Mouse (Mus musculus): Measurements from ENCODE around the gene Scrn1.

Scrn1 gene

DNA sequence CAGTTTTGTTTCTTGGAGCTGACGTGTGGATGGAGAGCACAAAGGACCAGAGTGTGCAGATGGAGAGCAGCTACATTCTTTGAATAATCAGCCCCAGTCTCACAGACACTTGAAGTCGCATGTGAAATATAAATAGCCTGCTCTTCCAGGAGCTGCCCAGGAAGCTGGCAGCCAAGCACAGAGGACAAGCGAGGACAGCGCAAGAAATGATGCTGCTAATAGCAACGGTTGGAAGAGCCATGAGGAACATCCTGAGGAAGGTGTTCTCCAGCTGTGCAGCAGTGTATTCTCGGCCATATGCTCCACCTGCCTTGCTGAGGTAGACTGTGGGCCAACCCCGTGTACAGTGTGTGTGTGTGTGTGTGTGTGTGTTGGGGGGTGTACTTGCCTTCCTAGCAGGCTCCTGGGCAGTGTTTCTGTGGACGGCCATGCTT is 35.2 kb downstream of the Scrn1 start:
- peak; percentile 93 for DNase-seq (ENCODE audit: low read depth, low spot score)

DNA sequence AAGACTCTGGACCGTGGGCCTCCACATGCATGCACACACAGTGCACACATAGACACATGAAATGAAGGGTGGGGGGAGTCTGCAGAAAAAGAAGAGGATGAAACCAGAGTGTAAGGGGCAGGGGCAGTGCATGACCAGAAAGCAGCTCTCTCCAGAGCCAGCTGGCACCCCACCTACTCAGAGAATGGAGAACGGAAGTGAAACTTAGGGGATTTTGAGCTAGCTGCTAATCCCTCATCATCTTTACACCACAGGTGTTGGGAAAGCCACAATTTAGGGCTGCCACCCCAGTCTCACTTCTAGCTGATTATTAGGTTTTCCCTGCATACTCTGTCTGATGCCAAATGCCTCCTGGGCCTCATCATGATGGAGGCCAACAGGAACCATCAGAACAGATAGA is 36.1 kb downstream of the Scrn1 start:
- DNase-seq (ENCODE audit: low read depth, low spot score) = no peak

DNA sequence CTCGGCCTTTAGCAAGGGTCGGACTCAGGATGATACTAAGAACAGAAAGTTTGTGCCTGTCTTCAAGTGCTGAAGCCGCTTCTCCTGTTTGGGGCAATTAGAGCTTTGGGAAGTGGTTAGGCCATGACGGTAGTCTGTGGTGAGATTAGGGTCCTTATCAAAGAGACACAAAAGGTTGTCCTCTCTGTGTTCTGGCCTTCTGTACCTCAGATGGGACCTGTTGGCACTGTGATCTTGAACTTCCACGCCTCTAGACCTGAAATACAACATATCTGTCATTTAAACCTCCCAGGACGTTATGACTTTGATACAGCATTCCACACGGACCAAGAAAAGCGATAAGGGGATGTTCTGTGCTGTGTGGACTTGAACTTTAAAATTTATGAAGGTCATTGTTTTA is 37.6 kb downstream of the Scrn1 start:
- DNase-seq (ENCODE audit: low read depth, low spot score) = no peak

DNA sequence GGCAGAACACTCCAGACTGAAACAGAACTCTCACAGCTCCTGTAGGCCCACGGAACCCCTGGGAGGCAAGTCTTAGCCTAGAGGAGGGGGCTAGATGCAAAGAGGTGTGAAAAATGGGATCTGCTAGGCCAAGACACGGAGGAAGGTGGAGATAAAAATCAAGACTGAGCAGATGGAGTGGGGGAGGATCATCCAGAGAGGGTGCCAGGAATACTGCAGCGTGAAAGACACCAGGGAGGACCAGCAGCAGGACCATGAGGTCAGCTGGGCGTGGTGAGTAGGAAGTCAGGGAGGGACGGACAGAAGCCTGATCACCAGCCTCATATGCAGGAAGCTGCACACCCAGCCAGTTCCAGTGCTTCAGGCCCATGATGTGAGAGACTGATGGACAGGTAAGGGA is 47.5 kb downstream of the Scrn1 start:
- peak; percentile 93 for DNase-seq (ENCODE audit: low read depth, low spot score)

DNA sequence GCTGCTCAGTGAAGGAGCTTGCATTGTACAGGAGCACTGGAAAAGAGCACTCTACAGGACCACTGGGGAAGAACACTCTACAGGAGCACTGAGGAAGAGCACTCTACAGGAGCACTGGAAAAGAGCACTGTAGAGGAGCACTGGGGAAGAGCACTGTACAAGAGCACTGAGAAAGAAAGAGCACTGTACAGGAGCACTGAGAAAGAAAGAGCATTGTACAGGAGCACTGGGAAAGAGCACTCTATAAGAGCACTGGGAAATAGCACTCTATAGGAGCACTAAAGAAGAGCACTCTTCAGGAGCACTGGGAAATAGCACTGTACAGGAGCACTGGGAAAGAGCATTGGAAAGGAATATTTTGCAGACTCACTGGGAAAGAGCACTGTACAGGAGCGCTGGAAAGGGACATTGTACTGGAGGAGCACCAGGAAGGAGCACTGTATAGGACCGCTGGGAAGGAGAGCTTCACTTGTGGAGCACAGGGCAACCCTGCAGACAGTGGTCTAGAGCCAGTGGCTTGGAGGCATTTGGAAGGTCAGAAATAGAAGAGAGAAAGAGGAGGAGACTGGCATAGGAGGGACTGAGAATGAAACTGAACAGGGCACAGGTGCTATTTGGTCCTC is 49.7 kb downstream of the Scrn1 start:
- no peak for DNase-seq (ENCODE audit: low read depth, low spot score)

DNA sequence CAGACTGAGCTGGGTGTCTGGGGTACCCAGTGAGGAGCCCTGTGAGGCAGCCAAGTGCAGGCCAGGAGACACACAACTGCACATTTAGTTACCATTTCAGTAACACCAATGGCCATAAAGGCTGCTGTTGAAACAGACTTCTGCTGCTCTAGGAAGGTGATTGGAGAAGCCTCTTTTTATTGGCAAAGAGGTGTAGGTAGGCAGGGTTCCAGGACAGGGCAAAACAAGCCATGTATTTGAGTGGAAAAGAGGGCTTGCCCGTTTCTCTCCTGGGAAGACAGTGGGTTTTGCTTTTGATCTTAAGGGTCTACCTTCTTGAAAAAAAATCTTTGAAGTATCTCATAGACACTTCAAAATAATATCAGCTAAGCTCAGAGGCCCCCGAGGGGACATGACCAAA is 54.0 kb downstream of the Scrn1 start:
- DNase-seq (ENCODE audit: low read depth, low spot score) = no peak

DNA sequence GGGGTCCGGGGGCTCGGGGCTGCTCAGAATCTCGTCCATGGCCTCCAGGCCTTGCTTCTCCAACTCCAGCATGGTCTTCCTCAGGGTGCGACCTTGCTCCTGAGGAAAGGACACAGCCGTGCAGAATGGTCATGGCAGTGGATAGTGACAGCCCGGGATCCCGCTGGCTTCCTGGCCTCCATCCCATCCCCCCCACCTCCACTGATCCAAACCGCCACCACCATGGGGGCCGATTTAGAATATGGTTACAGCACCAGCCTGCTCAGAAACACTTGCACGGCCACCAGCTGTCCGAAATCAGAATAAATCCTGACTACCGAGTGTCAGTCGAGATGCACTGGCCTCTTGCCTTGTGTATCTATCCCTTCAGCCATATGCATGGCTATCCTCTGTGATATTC is 57.0 kb downstream of the Scrn1 start:
- DNase-seq (ENCODE audit: low read depth, low spot score) = no peak

DNA sequence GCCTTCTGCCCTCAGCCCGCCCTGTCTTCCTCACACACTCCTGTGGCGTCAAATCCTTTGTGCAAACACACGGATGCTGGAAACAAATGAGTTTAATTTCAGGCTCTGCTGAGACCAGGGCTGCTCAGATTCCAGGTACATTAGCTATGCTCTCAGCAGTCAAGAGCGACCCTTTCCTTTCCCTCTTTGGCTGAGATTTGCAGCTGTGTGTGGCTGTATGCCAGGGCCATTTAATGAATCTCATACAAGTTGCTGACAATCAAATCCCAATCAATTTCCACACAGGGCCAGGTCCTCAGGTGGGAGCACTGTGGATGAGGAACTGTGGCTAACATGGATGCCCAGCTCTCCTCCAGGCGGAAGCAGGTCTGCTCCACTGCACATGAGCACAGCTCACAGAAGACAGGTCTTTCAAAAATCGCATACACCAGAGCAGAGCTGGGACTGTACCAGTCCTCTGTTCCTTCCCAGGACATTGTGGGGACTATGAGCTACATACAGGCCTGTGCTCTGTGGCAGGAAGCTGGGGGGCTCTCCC is 58.0 kb downstream of the Scrn1 start:
- DNase-seq (ENCODE audit: low read depth, low spot score) = no peak

DNA sequence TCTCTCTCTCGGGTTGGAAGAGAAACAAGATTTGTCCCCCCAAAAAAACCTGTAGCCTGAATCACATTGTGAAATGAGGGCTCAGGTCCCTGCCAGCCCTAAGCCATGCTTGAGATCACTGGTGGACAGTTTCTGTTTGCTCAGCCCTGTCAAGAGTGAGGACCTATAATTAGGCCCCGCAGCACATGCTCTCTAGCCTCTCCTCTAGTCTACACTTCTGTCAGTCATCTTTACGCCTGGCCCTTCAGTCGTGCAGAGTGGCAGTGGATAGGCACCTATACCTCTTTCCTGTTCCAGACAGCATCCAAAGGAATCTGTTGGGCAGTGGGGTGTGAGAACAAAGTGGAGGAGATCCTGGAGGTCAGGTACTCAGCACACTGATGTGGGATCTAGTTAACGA is 58.5 kb downstream of the Scrn1 start:
- DNase-seq (ENCODE audit: low read depth, low spot score) = no peak

DNA sequence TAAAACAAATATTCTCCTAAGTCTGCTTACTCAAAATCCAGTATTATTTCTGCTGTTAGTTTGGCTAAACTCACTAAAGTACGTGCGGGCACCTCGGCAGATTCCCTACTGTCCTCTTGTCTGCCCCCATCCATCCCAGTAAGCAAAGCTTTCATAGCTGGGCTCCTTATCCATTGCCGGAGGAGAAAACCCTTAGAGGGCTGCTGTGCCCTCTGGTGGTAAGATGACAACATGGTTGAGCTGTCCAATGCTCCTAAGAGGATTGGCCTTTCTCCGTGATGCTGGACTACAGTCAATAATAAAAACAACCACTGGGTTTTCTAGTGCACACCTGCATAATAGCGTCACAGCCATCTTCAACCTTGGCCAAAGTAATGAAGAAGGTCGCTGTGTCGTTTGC is 59.3 kb downstream of the Scrn1 start:
- peak; percentile 91 for DNase-seq (ENCODE audit: low read depth, low spot score)

DNA sequence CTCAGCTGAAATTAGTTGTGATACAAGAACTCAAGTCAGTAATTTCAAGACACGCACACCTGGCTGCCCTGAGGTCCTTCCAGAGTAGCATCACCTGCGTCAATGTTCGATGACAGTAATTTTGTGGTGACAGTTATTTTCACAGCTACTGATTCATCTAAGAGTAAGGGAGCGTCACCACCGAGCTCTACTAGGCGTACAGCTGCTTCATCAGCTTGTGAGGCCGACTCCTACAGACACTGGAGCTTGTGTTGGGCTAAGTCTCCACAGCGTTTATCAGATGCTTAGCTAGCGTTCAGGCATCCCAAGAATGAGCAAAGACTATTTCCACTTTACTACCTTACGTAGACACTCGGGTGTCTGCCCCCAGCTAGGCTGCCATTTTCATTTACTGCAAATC is 60.0 kb downstream of the Scrn1 start:
- peak; percentile 70 for DNase-seq (ENCODE audit: low read depth, low spot score)

DNA sequence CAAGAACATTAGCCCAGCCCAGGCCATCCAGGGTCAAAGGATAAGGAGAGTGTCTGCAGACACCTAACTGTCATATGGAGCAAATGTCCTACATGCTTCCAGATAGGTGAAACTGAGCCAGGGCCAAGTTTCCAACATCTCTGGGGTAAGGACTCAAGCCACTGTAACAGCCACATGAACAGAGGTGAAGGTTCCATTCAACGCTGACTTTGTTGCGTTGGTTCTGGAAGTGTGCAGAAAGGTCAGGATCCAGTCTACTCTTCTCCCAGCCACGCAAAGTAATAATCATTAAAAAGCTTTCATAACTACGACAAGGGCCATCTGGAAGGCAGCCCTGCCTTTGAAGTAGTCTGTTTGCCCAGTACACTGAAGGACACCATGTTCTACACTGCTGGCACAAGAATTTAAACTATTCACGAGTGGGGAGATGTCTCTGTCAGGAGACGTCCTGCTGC is 63.6 kb downstream of the Scrn1 start:
- no peak for DNase-seq (ENCODE audit: low read depth, low spot score)

DNA sequence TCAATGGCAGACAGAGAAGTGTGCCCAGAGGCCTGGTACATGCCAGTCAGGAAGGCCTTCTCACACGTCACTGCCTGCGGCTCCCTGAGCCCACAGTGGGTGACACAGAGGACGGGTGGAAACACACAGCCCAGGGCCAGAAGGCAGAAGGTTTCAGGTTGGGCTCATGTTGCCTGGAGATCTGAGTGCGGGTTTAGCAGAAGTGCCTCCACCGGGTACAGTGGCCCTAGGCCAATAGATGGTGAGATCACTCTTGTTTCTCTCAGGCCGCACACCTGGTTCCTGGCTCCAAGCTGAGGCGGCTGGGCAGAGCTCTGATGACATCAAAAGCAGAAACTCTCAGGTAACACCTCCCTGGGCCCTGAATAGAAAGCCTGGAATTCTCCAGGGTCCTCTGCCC is 70.1 kb downstream of the Scrn1 start:
- peak; percentile 58 for DNase-seq (ENCODE audit: low read depth, low spot score)

DNA sequence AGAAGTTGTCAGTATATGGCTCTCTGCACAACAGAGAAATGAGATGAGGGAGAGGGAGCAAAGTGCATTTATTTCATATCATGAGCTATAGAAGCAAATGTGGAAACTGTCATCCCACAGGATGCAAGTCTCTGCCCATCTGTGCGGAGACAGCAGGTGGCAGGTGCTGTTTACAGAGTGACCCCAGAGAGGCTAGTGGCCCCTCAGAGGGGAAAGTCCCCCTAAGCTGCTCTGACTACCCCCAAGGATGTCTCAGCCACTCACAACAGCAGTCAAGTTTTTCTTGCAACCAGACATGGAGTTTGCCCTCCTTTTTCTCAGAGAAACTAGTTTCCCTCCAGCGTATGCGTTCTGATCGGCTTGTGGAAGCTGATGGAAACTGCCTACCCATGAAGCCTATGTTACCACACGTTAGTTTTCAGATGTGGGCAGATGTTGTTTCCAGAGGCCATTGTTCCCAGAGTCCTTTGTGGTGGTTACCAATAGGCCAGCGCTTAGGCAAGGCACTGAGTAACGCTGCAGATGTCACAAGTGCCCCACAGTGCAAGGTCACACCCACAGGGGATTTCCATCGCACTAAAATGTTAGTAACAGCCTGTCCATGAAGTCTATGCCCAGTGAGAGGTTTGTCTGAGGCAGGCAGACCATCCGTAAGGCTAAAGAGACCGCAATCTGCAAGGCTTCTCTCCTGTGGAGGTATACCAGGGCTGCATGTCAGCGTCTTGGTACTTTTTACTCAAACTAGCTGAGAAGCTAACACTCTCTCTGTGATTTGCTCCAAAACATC is 71.5 kb downstream of the Scrn1 start:
- no peak for DNase-seq (ENCODE audit: low read depth, low spot score)

DNA sequence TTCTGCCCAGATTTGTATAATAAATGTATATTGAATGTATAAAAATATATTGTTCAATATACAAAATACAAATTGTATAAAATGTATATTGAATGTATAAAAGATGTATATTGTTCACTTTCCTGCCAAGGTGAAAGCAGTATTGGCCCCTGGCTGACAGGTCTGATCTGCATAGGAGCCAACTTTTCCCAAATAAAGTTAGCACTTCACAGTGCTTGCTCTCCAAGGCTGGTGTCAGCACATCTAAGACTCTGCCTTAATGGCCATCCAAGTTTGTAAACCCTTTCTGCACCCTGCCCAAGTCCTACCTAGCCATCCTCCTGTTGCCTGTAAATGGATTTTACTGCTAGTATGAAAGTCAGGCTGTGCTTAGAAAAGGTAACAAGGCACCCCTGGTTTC is 72.2 kb downstream of the Scrn1 start:
- no peak for DNase-seq (ENCODE audit: low read depth, low spot score)

DNA sequence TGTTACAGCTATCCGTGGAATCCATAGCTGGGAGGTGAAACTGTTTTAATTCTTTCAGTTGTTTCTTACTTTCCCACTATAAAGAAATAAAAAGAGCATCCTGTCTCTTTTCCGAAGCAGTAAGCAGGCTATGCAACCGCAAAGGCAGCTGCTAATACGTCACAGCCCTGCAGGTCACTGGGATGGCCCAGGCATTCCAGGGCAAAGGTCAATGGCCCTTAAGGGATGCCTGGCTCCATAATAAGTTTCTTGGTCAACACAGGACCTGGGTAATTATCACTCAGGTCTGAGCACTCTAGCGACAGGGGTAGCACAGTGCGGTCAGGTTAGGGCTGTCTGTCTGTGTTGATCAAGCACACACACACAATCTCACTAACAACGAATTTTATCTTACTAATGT is 75.2 kb downstream of the Scrn1 start:
- no peak for DNase-seq (ENCODE audit: low read depth, low spot score)

DNA sequence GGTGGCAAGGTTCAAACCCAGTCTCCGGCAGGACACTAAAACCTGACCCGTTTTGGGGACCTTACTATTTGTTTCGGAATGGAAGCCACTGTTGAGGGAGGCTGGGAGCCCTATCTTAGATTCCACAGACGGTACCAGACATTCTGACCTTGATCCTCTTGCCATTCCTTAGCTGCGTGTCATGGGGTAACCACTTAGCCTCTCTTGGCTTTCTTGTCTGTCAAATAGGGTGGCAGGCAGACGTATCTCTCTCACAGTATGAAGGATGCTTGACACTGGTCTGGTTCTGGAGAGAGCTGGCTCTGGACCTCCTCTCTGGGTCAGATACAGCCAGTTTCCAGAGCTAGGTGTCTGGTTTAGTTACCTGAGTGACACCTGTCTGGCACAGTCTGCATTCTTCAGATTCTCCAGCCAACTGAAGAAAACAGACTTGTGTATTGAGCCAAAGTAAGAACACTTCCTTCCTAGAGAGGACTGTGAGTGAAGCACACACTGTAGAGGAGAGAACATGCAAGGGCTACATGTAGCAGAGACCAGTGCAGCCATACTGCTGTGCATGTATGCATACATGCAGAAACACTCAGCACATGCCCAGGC is 80.2 kb downstream of the Scrn1 start:
- no peak for DNase-seq (ENCODE audit: low read depth, low spot score)

DNA sequence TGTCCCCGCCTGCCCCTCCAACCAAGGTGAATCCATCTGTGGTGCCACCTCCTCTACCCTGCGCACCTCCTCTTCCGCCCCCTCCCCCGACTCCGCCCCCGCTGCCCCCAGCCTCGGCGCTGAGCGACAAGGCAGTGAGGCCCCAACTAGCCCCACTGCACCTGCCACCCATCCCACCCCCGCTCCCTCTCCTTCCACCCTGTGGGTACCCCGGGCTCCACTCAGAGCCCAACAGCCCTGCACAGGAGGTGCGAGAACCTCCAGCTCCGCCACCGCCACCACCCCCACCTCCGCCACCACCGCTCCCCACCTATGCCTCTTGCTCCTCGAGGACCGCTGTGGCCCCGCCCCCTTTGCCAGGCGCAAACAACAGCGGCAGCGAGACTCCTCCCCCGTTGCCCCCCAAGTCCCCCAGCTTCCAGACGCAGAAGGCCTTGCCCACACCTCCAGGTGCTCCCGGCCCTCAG is 80.8 kb downstream of the Scrn1 start:
- no peak for DNase-seq (ENCODE audit: low read depth, low spot score)

DNA sequence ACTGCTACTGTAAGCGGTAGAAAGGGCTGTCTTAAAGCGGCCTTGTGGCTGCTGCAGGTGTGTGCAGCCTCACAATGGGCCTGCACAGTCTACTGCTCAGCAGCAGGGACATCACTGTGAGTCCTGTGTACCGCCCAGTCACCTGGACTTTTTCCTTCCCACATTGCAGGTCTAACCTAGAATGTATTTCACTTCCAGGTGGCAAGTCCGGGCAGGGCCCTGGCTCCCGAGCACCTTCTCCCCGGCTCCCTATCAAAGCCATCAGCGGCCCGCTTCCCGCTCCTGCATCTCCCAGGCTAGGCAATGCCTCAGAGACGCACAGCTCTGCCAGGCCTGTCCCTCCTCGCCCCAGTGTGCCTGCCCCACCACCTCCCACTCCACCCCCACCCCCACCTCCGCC is 81.3 kb downstream of the Scrn1 start:
- no peak for DNase-seq (ENCODE audit: low read depth, low spot score)

DNA sequence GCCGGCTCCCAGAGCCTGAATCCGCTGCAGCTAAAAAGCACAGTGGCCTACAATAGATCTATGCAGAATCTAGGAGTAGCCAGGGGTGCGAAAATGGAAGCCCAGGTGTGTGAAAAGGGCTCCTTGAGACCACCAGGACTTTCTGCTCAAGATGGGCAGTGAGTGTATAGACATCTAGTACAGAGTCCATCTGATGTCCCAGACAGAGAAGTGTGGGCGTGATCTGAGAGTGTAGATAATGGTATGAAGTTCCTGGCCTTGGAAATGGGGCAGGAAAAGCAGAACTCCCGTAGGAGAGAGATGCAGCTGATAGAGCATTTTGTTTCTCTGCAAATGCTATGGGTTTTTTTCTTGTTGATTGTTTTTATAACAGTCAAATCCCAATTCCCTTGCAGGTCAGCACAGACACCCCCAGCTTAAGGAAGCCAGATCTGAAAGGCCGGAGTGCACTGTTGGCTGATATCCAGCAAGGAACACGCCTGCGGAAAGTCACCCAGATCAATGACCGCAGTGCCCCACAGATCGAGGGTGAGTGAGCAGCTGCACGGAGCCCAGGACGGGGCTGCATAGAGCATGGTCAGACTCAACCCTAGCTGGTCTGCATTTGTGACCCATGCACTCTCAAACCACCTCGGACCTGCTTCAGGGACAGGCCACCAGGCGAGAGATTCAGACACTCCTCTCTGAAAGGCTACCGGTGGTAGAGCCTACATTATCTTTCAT is 84.7 kb downstream of the Scrn1 start:
- DNase-seq (ENCODE audit: low read depth, low spot score) = no peak

DNA sequence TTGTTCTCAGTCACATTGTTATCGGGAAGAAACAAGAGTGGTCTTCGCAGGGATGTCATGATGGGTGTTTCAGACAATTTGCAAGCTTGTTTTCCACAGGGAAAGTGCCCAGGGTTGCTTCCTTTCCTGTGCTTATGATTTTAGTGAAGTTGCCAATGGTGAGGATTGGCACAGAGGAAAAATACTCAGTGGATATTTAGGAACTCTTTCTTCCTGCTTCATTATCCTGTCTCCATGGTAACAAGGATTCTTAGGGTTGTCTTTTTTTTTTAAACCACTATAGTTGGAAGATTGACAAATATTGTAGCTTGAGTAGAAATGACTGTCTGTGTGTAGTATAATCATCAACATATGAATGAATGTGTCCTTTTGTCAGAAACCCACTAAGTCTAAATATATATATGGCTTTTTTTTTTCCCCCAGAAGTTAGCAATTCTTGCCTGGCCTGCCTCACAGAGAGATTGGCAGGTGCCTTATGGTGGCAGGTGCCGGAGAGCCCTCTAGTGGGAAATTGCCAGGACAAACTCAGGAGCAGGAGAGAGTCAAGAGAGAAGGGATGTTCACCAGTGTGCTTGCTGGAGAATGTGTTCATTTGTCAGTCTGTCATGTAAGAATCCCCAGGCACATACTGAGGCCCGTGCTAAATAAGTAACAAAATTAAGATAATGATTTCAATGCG is 87.5 kb downstream of the Scrn1 start:
- peak; percentile 88 for DNase-seq (ENCODE audit: low read depth, low spot score)

Measured in brain, adult 2 months (tissue).